Mouse (Mus musculus): ENCODE results near the gene Tomm40l.
A peak's percentile ranks its signal among the peaks of the same experiment; 100 is the strongest.

GRCm38 (mm10) chr1:171238463-171238862 is 16.1 kb upstream of the Tomm40l start:
- TF ChIP-seq POLR2A (IDR thresholded peaks at IDR 0.05; ENCODE audit: low read depth, low read length) (no peak), CTCF (IDR thresholded peaks at IDR 0.05; ENCODE audit: borderline replicate concordance, insufficient read depth, low read length) (peak; percentile 82)

Measured in embryonic fibroblast, embryonic 13.5 days (primary cell).